ENCODE assay signal across 23 mouse cellular contexts in the genomic region with DNA sequence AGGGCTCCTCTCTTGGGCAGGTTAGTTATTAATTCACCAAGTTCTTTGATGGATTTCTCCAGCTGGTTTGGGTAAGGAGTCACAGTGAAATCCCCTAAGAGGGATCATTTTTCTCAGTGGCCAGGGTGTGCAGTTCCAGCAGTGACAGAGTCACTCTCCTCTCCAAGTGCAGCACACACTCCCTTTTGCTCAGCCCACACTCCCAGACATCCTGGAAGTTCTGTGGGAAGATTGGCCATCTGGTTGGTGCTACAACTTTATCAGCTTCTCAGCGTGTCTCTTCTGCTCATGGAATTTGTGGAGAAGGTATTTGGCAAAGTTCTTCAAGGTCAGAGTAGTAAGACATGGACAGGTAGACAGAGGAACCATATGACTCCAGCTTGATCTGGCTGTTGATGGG.
DNase-seq lines count a peak whose midpoint lies in the region; ATAC-seq and TF ChIP-seq lines count a peak whose summit lies in the region.
"Had no signal": no experiment of that assay in that cellular context is flagged by ENCODE, and none has a peak within 500 bp of the region (broad histone marks: within the 10 kb centered on the region; RNA-seq: fewer than 3 reads in every experiment).

No protein-coding gene starts in this region.

- H3K4me2 ChIP-seq in limb, embryonic 15.5 days, result no peak overlapping the region
- H3K4me2 ChIP-seq: forebrain, embryonic 13.5 days; heart, embryonic 11.5 days; hindbrain, embryonic 12.5 days; hindbrain, embryonic 15.5 days had no signal

- no peak overlapping the region for H3K9ac ChIP-seq in limb, embryonic 15.5 days
- H3K9ac ChIP-seq: forebrain, embryonic 13.5 days; hindbrain, embryonic 12.5 days; hindbrain, embryonic 15.5 days had no signal

- no peak for DNase-seq in frontal cortex, postnatal 10 days (ENCODE audit: low spot score in 2 of 2)
- DNase-seq in layer of hippocampus, adult 2 months (ENCODE audit: low spot score in 2 of 2), result peak; percentile 13 to 24
- no peak for DNase-seq in layer of hippocampus, postnatal 14 days (ENCODE audit: low spot score in 2 of 2)
- DNase-seq in limb, embryonic 10.5 days (ENCODE audit: low spot score), result no peak
- DNase-seq in brain, adult 2 months (ENCODE audit: low read depth, low spot score), result peak; percentile 71
- DNase-seq in lung, adult 2 months, result no peak
- DNase-seq: adrenal gland, adult 8-10 months; adrenal gland, postnatal 25 days; cerebellum, adult 18-20 months; cerebellum, adult 9-10 months; cerebellum, postnatal 14 days; gastrocnemius, adult 2 months; gastrocnemius, postnatal 14 days; heart, adult 2 months had no signal

- H3K36me3 ChIP-seq in limb, embryonic 15.5 days, result no peaks in the 10 kb centered on the region
- H3K36me3 ChIP-seq in limb, embryonic 10.5 days, result no peaks in the 10 kb centered on the region
- H3K36me3 ChIP-seq: forebrain, embryonic 10.5 days; hindbrain, embryonic 12.5 days; hindbrain, embryonic 15.5 days had no signal

- H3K4me1 ChIP-seq in limb, embryonic 15.5 days, result peaks cover 14% of the 10 kb centered on the region; the same call in 1 of the 2 replicates
- peaks cover 2% of the 10 kb centered on the region; the same call in 1 of the 2 replicates for H3K4me1 ChIP-seq in limb, embryonic 10.5 days
- H3K4me1 ChIP-seq in lung, adult 2 months (ENCODE audit: control insufficient read depth, insufficient read depth, low read length), result no peaks in the 10 kb centered on the region
- H3K4me1 ChIP-seq: forebrain, embryonic 13.5 days; hindbrain, embryonic 12.5 days; hindbrain, embryonic 15.5 days had no signal

- TF ChIP-seq CTCF in layer of hippocampus, adult 2 months (conservative IDR thresholded peaks at IDR 0.05), result no peak
- no peak for TF ChIP-seq CTCF in lung, adult 2 months (IDR thresholded peaks at IDR 0.05; ENCODE audit: insufficient read depth, low read length)

- H3K9me3 ChIP-seq in limb, embryonic 15.5 days, result no peaks in the 10 kb centered on the region
- H3K9me3 ChIP-seq in limb, embryonic 10.5 days (replicated peaks), result no peaks in the 10 kb centered on the region
- H3K9me3 ChIP-seq: forebrain, embryonic 10.5 days; forebrain, embryonic 13.5 days; hindbrain, embryonic 12.5 days; hindbrain, embryonic 15.5 days had no signal

- TF ChIP-seq POLR2A in lung, adult 2 months (IDR thresholded peaks at IDR 0.05; ENCODE audit: borderline replicate concordance, extremely low read depth, low read depth, low read length), result no peak

- WGBS in limb, embryonic 15.5 days, result 68% methylated on average over 1 of the region's 1 CpGs
- WGBS in limb, embryonic 10.5 days, result 89% methylated on average over 1 of the region's 1 CpGs
- 76% methylated on average over 1 of the region's 1 CpGs for WGBS in lung, adult 2 months

- peak; percentile 99 for ATAC-seq in frontal cortex, adult (ENCODE audit: low TSS enrichment)
- ATAC-seq in limb, embryonic 15.5 days (ENCODE audit: insufficient number of reproducible peaks, low FRiP score, low TSS enrichment, low read depth), result no peak
- ATAC-seq: activated CD4-positive, CD25-positive, alpha-beta regulatory T cell, adult 4 months; forebrain, embryonic 13.5 days; forebrain, embryonic 16.5 days had no signal

- H3K27me3 ChIP-seq in limb, embryonic 15.5 days, result no peaks in the 10 kb centered on the region
- H3K27me3 ChIP-seq in limb, embryonic 10.5 days (ENCODE audit: low read depth, poor library complexity, severe bottlenecking), result no peaks in the 10 kb centered on the region
- H3K27me3 ChIP-seq: forebrain, embryonic 13.5 days; hindbrain, embryonic 12.5 days; hindbrain, embryonic 15.5 days had no signal

- H3K27ac ChIP-seq in layer of hippocampus, adult 2 months, result no peak overlapping the region
- H3K27ac ChIP-seq in limb, embryonic 15.5 days, result peak overlapping the region; percentile 43; the same call in 1 of the 2 replicates
- no peak overlapping the region for H3K27ac ChIP-seq in limb, embryonic 10.5 days
- H3K27ac ChIP-seq: forebrain, embryonic 10.5 days; forebrain, embryonic 13.5 days; gastrocnemius, adult 2 months; heart, adult 2 months; hindbrain, embryonic 12.5 days; hindbrain, embryonic 15.5 days had no signal

- H3K4me3 ChIP-seq in layer of hippocampus, adult 2 months, result no peak overlapping the region
- no peak overlapping the region for H3K4me3 ChIP-seq in limb, embryonic 15.5 days
- no peak overlapping the region for H3K4me3 ChIP-seq in limb, embryonic 10.5 days
- no peak overlapping the region for H3K4me3 ChIP-seq in lung, adult 2 months (replicated peaks; ENCODE audit: extremely low read depth, low read depth, low read length)
- H3K4me3 ChIP-seq: forebrain, embryonic 10.5 days; forebrain, embryonic 13.5 days; gastrocnemius, adult 2 months; heart, adult 2 months; hindbrain, embryonic 12.5 days; hindbrain, embryonic 15.5 days had no signal

Comparison
In these comparisons a context has a peak if more than half of its experiments do, and no peak if none do; other contexts are left out.
1. DNase-seq: peak in layer of hippocampus, adult 2 months (2 of 2) and brain, adult 2 months (single experiment); none in frontal cortex, postnatal 10 days (0 of 2), layer of hippocampus, postnatal 14 days (0 of 2), limb, embryonic 10.5 days (single experiment) and lung, adult 2 months (single experiment).